Mouse (Mus musculus) myocyte (in vitro differentiated cells): ENCODE measurements around the gene Frrs1.

Experiments used
- CEBPB ChIP-seq: IDR thresholded peaks from 2 replicates; pipeline ENCODE4 v1.6.1; 2011; ENCODE audit warnings: mild to moderate bottlenecking, moderate library complexity; ENCODE audit not compliant: poor library complexity, insufficient read depth, severe bottlenecking
- E2F4 ChIP-seq: IDR thresholded peaks from one replicate; pipeline ENCODE4 v1.6.1; 2011; ENCODE audit warnings: mild to moderate bottlenecking, control low read depth, moderate library complexity; ENCODE audit not compliant: insufficient read depth
- MAX ChIP-seq: IDR thresholded peaks from one replicate; pipeline ENCODE4 v1.6.1; 2011; ENCODE audit warnings: low read depth, mild to moderate bottlenecking, control low read depth
- MYOG ChIP-seq, 3 experiments: IDR thresholded peaks; one replicate each; pipeline ENCODE4 v1.6.1; 2011; ENCODE audit warnings: control low read depth in 2 of 3, low read depth in 2 of 3, mild to moderate bottlenecking in 2 of 3; ENCODE audit not compliant: insufficient read length in 2 of 3, control insufficient read depth in 1 of 3, insufficient read depth in 1 of 3
- POLR2A ChIP-seq: IDR thresholded peaks from one replicate; pipeline ENCODE4 v1.6.1; 2011; ENCODE audit warnings: low read depth, mild to moderate bottlenecking, control low read depth, moderate library complexity; ENCODE audit not compliant: insufficient read length
- POLR2AphosphoS2 ChIP-seq: IDR thresholded peaks from one replicate; pipeline ENCODE4 v1.6.1; 2011; ENCODE audit warnings: low read depth, control low read depth; ENCODE audit not compliant: insufficient read length
- REST ChIP-seq: IDR thresholded peaks from one replicate; pipeline ENCODE4 v1.6.1; 2011; ENCODE audit warnings: mild to moderate bottlenecking, control low read depth, moderate library complexity; ENCODE audit not compliant: insufficient read depth, insufficient read length
- SRF ChIP-seq: IDR thresholded peaks from one replicate; pipeline ENCODE4 v1.6.1; 2011; ENCODE audit warnings: low read depth; ENCODE audit not compliant: control insufficient read depth, insufficient read length
- TCF12 ChIP-seq: IDR thresholded peaks from one replicate; pipeline ENCODE4 v1.6.1; 2011; ENCODE audit warnings: mild to moderate bottlenecking, control low read depth; ENCODE audit not compliant: poor library complexity, insufficient read depth, severe bottlenecking
- TCF3 ChIP-seq: IDR thresholded peaks from one replicate; pipeline ENCODE4 v1.6.1; 2011; ENCODE audit warnings: low read depth, control low read depth; ENCODE audit not compliant: insufficient read length
- USF1 ChIP-seq: IDR thresholded peaks from one replicate; pipeline ENCODE4 v1.6.1; 2011; ENCODE audit warnings: low read depth, mild to moderate bottlenecking, control low read depth, moderate library complexity

- no peak for TF ChIP-seq POLR2A
- no peak for TF ChIP-seq E2F4
- TF ChIP-seq MYOG (IDR thresholded peaks at IDR 0.05; ENCODE audit: control insufficient read depth in 1 of 3, insufficient read depth in 1 of 3, insufficient read length in 2 of 3, low read depth in 2 of 3) = no peak
- no peak for TF ChIP-seq POLR2AphosphoS2
- no peak for TF ChIP-seq REST
- no peak for TF ChIP-seq MAX
- TF ChIP-seq TCF12 = no peak
- no peak for TF ChIP-seq SRF
- no peak for TF ChIP-seq USF1
- TF ChIP-seq TCF3 = no peak
- no peak for TF ChIP-seq CEBPB
Observed at GRCm38 (mm10) chr3:116841311-116841710, 18.0 kb upstream of the Frrs1 start.
